Mouse (Mus musculus) neural tube, embryonic 12.5 days (tissue): ENCODE data around the gene Lpxn. TPM values are rescaled to one million over a fixed set of nuclear protein-coding genes. Genes with fewer than 3 reads are reported as not detected.

Experiments used
- ATAC-seq: fragments of 200-750 bp; cut with Nextera tagmentation; 2 replicates; pipeline ENCODE4 v1.8.0; 2017; ENCODE audit warnings: low read depth, mild to moderate bottlenecking, moderate TSS enrichment, moderate library complexity; ENCODE audit not compliant: low FRiP score
- H3K27ac ChIP-seq: fragments of 300-500 bp; sonication (generic); 2 replicates; pipeline ENCODE4 v1.5.1; 2016
- H3K27me3 ChIP-seq: fragments of 300-500 bp; sonication (generic); replicated peaks from 2 replicates; pipeline ENCODE4 v1.6.1; 2016; ENCODE audit warnings: mild to moderate bottlenecking
- H3K36me3 ChIP-seq: fragments of 300-500 bp; sonication (generic); 2 replicates; pipeline ENCODE4 v1.6.1; 2016; ENCODE audit warnings: mild to moderate bottlenecking
- H3K4me1 ChIP-seq: fragments of 300-500 bp; sonication (generic); 2 replicates; pipeline ENCODE4 v1.6.1; 2016
- H3K4me2 ChIP-seq: fragments of 300-500 bp; sonication (generic); replicated peaks from 2 replicates; pipeline ENCODE4 v1.6.1; 2016; ENCODE audit warnings: mild to moderate bottlenecking
- H3K4me3 ChIP-seq: fragments of 300-500 bp; sonication (generic); 2 replicates; pipeline ENCODE4 v1.5.1; 2016
- H3K9ac ChIP-seq: fragments of 300-500 bp; sonication (generic); 2 replicates; pipeline ENCODE4 v1.6.1; 2016; ENCODE audit warnings: mild to moderate bottlenecking
- H3K9me3 ChIP-seq: fragments of 300-500 bp; sonication (generic); 2 replicates; pipeline ENCODE4 v1.6.1; 2016; ENCODE audit warnings: mild to moderate bottlenecking
- WGBS: fragments of 180-500 bp; shearing (Covaris S2); methylation state at CpG from one replicate; pipeline ENCODE4 v1.1.7; 2016; 5-methylcytosine and 5-hydroxymethylcytosine counted together
- polyA plus RNA-seq: library from polyadenylated mRNA; unstranded; fragments of >200 nt; fragmentation: Nextera tagmentation; extraction: Ambion mirVana; gene quantifications from 2 replicates; pipeline ENCODE4 v1.2.1, GENCODE M21; 2016

Gene Lpxn
- polyA plus RNA-seq, 1 experiment from 2014 or later, result 1.3 TPM

GRCm38 (mm10) chr19:12812644-12813364, 16.8 kb downstream of the Lpxn start:
- no peak for ATAC-seq
- H3K27me3 ChIP-seq, result no peaks in the 10 kb centered on the region
- no peak overlapping the region for H3K4me3 ChIP-seq
- no peaks in the 10 kb centered on the region for H3K36me3 ChIP-seq
- H3K4me2 ChIP-seq, result no peak overlapping the region
- H3K9ac ChIP-seq, result no peak overlapping the region
- H3K4me1 ChIP-seq, result no peaks in the 10 kb centered on the region
- no peak overlapping the region for H3K27ac ChIP-seq
- WGBS, result 67% methylated on average over 1 of the region's 1 CpGs
- H3K9me3 ChIP-seq, result no peaks in the 10 kb centered on the region

GRCm38 (mm10) chr19:12813883-12814282, 17.9 kb downstream of the Lpxn start:
- H3K36me3 ChIP-seq, result no peaks in the 10 kb centered on the region
- H3K27ac ChIP-seq, result no peak overlapping the region
- no peak overlapping the region for H3K4me2 ChIP-seq
- H3K9me3 ChIP-seq, result no peaks in the 10 kb centered on the region
- no peaks in the 10 kb centered on the region for H3K4me1 ChIP-seq
- ATAC-seq, result no peak
- H3K27me3 ChIP-seq, result no peaks in the 10 kb centered on the region
- 78% methylated on average over 1 of the region's 1 CpGs for WGBS
- H3K4me3 ChIP-seq, result no peak overlapping the region
- H3K9ac ChIP-seq, result no peak overlapping the region

GRCm38 (mm10) chr19:12818507-12818906, 22.5 kb downstream of the Lpxn start:
- Histone ChIP-seq H3K4me2 (no peak overlapping the region), H3K9ac (no peak overlapping the region), H3K4me1 (no peaks in the 10 kb centered on the region), H3K27me3 (no peaks in the 10 kb centered on the region), H3K36me3 (no peaks in the 10 kb centered on the region), H3K9me3 (no peaks in the 10 kb centered on the region), H3K27ac (no peak overlapping the region), H3K4me3 (no peak overlapping the region)
- ATAC-seq, result no peak
- 88% methylated on average over 1 of the region's 1 CpGs for WGBS

- no peak overlapping the region for H3K4me3 ChIP-seq
- no peaks in the 10 kb centered on the region for H3K36me3 ChIP-seq
- H3K4me1 ChIP-seq, result no peaks in the 10 kb centered on the region
- no peaks in the 10 kb centered on the region for H3K9me3 ChIP-seq
- no peak overlapping the region for H3K4me2 ChIP-seq
- H3K27me3 ChIP-seq, result no peaks in the 10 kb centered on the region
- ATAC-seq, result no peak
- 38% methylated on average over 4 of the region's 4 CpGs for WGBS
- no peak overlapping the region for H3K9ac ChIP-seq
- no peak overlapping the region for H3K27ac ChIP-seq
Measured at GRCm38 (mm10) chr19:12820383-12820782, 24.4 kb downstream of the Lpxn start.

- no peak overlapping the region for H3K4me3 ChIP-seq
- H3K4me2 ChIP-seq, result no peak overlapping the region
- no peaks in the 10 kb centered on the region for H3K36me3 ChIP-seq
- H3K27ac ChIP-seq, result no peak overlapping the region
- 76% methylated on average over 4 of the region's 4 CpGs for WGBS
- no peaks in the 10 kb centered on the region for H3K4me1 ChIP-seq
- no peak for ATAC-seq
- no peaks in the 10 kb centered on the region for H3K9me3 ChIP-seq
- H3K27me3 ChIP-seq, result no peaks in the 10 kb centered on the region
- H3K9ac ChIP-seq, result no peak overlapping the region
Measured at GRCm38 (mm10) chr19:12824549-12824948, 28.6 kb downstream of the Lpxn start.

GRCm38 (mm10) chr19:12830823-12831430, 34.9 kb downstream of the Lpxn start:
- 75% methylated on average over 2 of the region's 2 CpGs for WGBS
- Histone ChIP-seq H3K9me3 (no peaks in the 10 kb centered on the region), H3K9ac (no peak overlapping the region), H3K4me2 (no peak overlapping the region), H3K27ac (no peak overlapping the region), H3K4me3 (no peak overlapping the region), H3K36me3 (no peaks in the 10 kb centered on the region), H3K4me1 (no peaks in the 10 kb centered on the region), H3K27me3 (no peaks in the 10 kb centered on the region)
- ATAC-seq, result no peak

- WGBS, result 76% methylated on average over 1 of the region's 1 CpGs
- ATAC-seq, result no peak
- no peak overlapping the region for H3K9ac ChIP-seq
Measured at GRCm38 (mm10) chr19:12831559-12831958, 35.6 kb downstream of the Lpxn start.

GRCm38 (mm10) chr19:12833625-12834024, 37.6 kb downstream of the Lpxn start:
- no peaks in the 10 kb centered on the region for H3K27me3 ChIP-seq
- H3K27ac ChIP-seq, result no peak overlapping the region
- H3K4me2 ChIP-seq, result no peak overlapping the region
- no peak for ATAC-seq
- WGBS, result 85% methylated on average over 3 of the region's 3 CpGs
- no peaks in the 10 kb centered on the region for H3K4me1 ChIP-seq
- no peaks in the 10 kb centered on the region for H3K9me3 ChIP-seq
- no peaks in the 10 kb centered on the region for H3K36me3 ChIP-seq
- H3K9ac ChIP-seq, result no peak overlapping the region
- no peak overlapping the region for H3K4me3 ChIP-seq

More at GRCm38 (mm10) chr19:12831559-12831958, 35.6 kb downstream of the Lpxn start:
- H3K9me3 ChIP-seq, result no peaks in the 10 kb centered on the region
- no peaks in the 10 kb centered on the region for H3K4me1 ChIP-seq
- H3K4me3 ChIP-seq, result no peak overlapping the region
- H3K27ac ChIP-seq, result no peak overlapping the region
- no peak overlapping the region for H3K4me2 ChIP-seq
- no peaks in the 10 kb centered on the region for H3K27me3 ChIP-seq
- no peaks in the 10 kb centered on the region for H3K36me3 ChIP-seq

- Histone ChIP-seq H3K4me2 (no peak overlapping the region), H3K4me3 (no peak overlapping the region), H3K27ac (no peak overlapping the region), H3K36me3 (no peaks in the 10 kb centered on the region), H3K27me3 (no peaks in the 10 kb centered on the region), H3K9ac (no peak overlapping the region), H3K9me3 (no peaks in the 10 kb centered on the region), H3K4me1 (no peaks in the 10 kb centered on the region)
- whole genome bisulfite sequencing, result 95% methylated on average over 1 of the region's 1 CpGs
- no peak for ATAC-seq
Measured at GRCm38 (mm10) chr19:12838507-12838906, 42.5 kb downstream of the Lpxn start.

GRCm38 (mm10) chr19:12846382-12846781, 50.4 kb downstream of the Lpxn start, which contains the start of gene Gm5244:
Gm5244 (plus strand) TSS chr19:12846682.
- Histone ChIP-seq H3K4me2 (no peak within 1 kb of the TSS), H3K4me1 (no peaks in the 10 kb centered on the region), H3K9ac (no peak within 1 kb of the TSS), H3K4me3 (no peak within 1 kb of the TSS), H3K9me3 (no peaks in the 10 kb centered on the region), H3K27ac (no peak within 1 kb of the TSS), H3K27me3 (no peaks in the 10 kb centered on the region), H3K36me3 (no peaks in the 10 kb centered on the region)
- ATAC-seq, result no peak

- no peak for ATAC-seq
- H3K36me3 ChIP-seq, result no peaks in the 10 kb centered on the region
- H3K4me1 ChIP-seq, result no peaks in the 10 kb centered on the region
- H3K27ac ChIP-seq, result no peak within 1 kb of the TSS
- no peak within 1 kb of the TSS for H3K4me2 ChIP-seq
- WGBS, result 67% methylated on average over 1 of the region's 1 CpGs
- no peak within 1 kb of the TSS for H3K4me3 ChIP-seq
- no peaks in the 10 kb centered on the region for H3K9me3 ChIP-seq
- no peak within 1 kb of the TSS for H3K9ac ChIP-seq
- H3K27me3 ChIP-seq, result no peaks in the 10 kb centered on the region
Measured at GRCm38 (mm10) chr19:12856983-12857382, 61.0 kb downstream of the Lpxn start, which contains the start of gene Olfr1444. Olfr1444 (plus strand) TSS chr19:12857283.
